Mouse (Mus musculus): Measurements from ENCODE around the gene Rnase1.

GRCm38 (mm10) chr14:51156056-51156735, 9.6 kb upstream of the Rnase1 start:
- no peak for TF ChIP-seq CTCF (IDR thresholded peaks at IDR 0.05; ENCODE audit: insufficient read depth, low read length)
- no peak for TF ChIP-seq POLR2A (IDR thresholded peaks at IDR 0.05; ENCODE audit: borderline replicate concordance, extremely low read depth, low read depth, low read length)
